Mouse (Mus musculus): ENCODE data around the gene Gtf2a1l.

Gtf2a1l gene

GRCm38 (mm10) chr17:88636587-88636986 is 31.9 kb upstream of the Gtf2a1l start:
- Histone ChIP-seq H3K36me3 (ENCODE audit: control insufficient read depth, insufficient read depth, low read length, poor library complexity, severe bottlenecking) (no peaks in the 10 kb centered on the region), H3K27me3 (ENCODE audit: control insufficient read depth, insufficient read depth, low read length, poor library complexity, severe bottlenecking) (no peaks in the 10 kb centered on the region)
- DNase-seq (ENCODE audit: low read depth, low spot score) = no peak

- peak; percentile 75 for DNase-seq (ENCODE audit: low read depth, low spot score)
- no peaks in the 10 kb centered on the region for H3K36me3 ChIP-seq (ENCODE audit: control insufficient read depth, insufficient read depth, low read length, poor library complexity, severe bottlenecking)
- no peaks in the 10 kb centered on the region for H3K27me3 ChIP-seq (ENCODE audit: control insufficient read depth, insufficient read depth, low read length, poor library complexity, severe bottlenecking)
These were observed 27.4 kb upstream of the Gtf2a1l start for GRCm38 (mm10) chr17:88641012-88641411.

GRCm38 (mm10) chr17:88641836-88642235 is 26.6 kb upstream of the Gtf2a1l start:
- H3K36me3 ChIP-seq (ENCODE audit: control insufficient read depth, insufficient read depth, low read length, poor library complexity, severe bottlenecking) = no peaks in the 10 kb centered on the region
- DNase-seq (ENCODE audit: low read depth, low spot score) = no peak
- H3K27me3 ChIP-seq (ENCODE audit: control insufficient read depth, insufficient read depth, low read length, poor library complexity, severe bottlenecking) = no peaks in the 10 kb centered on the region

GRCm38 (mm10) chr17:88644876-88645275 is 23.6 kb upstream of the Gtf2a1l start:
- DNase-seq (ENCODE audit: low read depth, low spot score) = no peak
- Histone ChIP-seq H3K27me3 (ENCODE audit: control insufficient read depth, insufficient read depth, low read length, poor library complexity, severe bottlenecking) (no peaks in the 10 kb centered on the region), H3K36me3 (ENCODE audit: control insufficient read depth, insufficient read depth, low read length, poor library complexity, severe bottlenecking) (no peaks in the 10 kb centered on the region)

GRCm38 (mm10) chr17:88645299-88645698 is 23.2 kb upstream of the Gtf2a1l start:
- no peaks in the 10 kb centered on the region for H3K36me3 ChIP-seq (ENCODE audit: control insufficient read depth, insufficient read depth, low read length, poor library complexity, severe bottlenecking)
- no peaks in the 10 kb centered on the region for H3K27me3 ChIP-seq (ENCODE audit: control insufficient read depth, insufficient read depth, low read length, poor library complexity, severe bottlenecking)
- no peak for DNase-seq (ENCODE audit: low read depth, low spot score)

GRCm38 (mm10) chr17:88647149-88647548 is 21.3 kb upstream of the Gtf2a1l start:
- DNase-seq (ENCODE audit: low read depth, low spot score) = no peak
- H3K27me3 ChIP-seq (ENCODE audit: control insufficient read depth, insufficient read depth, low read length, poor library complexity, severe bottlenecking) = no peaks in the 10 kb centered on the region
- H3K36me3 ChIP-seq (ENCODE audit: control insufficient read depth, insufficient read depth, low read length, poor library complexity, severe bottlenecking) = no peaks in the 10 kb centered on the region

GRCm38 (mm10) chr17:88652010-88652409 is 16.4 kb upstream of the Gtf2a1l start:
- DNase-seq (ENCODE audit: low read depth, low spot score) = peak; percentile 73
- no peaks in the 10 kb centered on the region for H3K36me3 ChIP-seq (ENCODE audit: control insufficient read depth, insufficient read depth, low read length, poor library complexity, severe bottlenecking)

GRCm38 (mm10) chr17:88652702-88653374 is 15.6 kb upstream of the Gtf2a1l start:
- Histone ChIP-seq H3K27me3 (ENCODE audit: control insufficient read depth, insufficient read depth, low read length, poor library complexity, severe bottlenecking) (no peaks in the 10 kb centered on the region), H3K36me3 (ENCODE audit: control insufficient read depth, insufficient read depth, low read length, poor library complexity, severe bottlenecking) (no peaks in the 10 kb centered on the region)
- peak; percentile 79 for DNase-seq (ENCODE audit: low read depth, low spot score)

More at GRCm38 (mm10) chr17:88652010-88652409, 16.4 kb upstream of the Gtf2a1l start:
- no peaks in the 10 kb centered on the region for H3K27me3 ChIP-seq (ENCODE audit: control insufficient read depth, insufficient read depth, low read length, poor library complexity, severe bottlenecking)

GRCm38 (mm10) chr17:88653375-88653769 is 15.1 kb upstream of the Gtf2a1l start:
- H3K36me3 ChIP-seq (ENCODE audit: control insufficient read depth, insufficient read depth, low read length, poor library complexity, severe bottlenecking) = no peaks in the 10 kb centered on the region
- no peaks in the 10 kb centered on the region for H3K27me3 ChIP-seq (ENCODE audit: control insufficient read depth, insufficient read depth, low read length, poor library complexity, severe bottlenecking)
- DNase-seq (ENCODE audit: low read depth, low spot score) = no peak

- Histone ChIP-seq H3K27me3 (ENCODE audit: control insufficient read depth, insufficient read depth, low read length, poor library complexity, severe bottlenecking) (no peaks in the 10 kb centered on the region), H3K36me3 (ENCODE audit: control insufficient read depth, insufficient read depth, low read length, poor library complexity, severe bottlenecking) (no peaks in the 10 kb centered on the region)
- no peak for DNase-seq (ENCODE audit: low read depth, low spot score)
These were observed 9.9 kb upstream of the Gtf2a1l start for GRCm38 (mm10) chr17:88658510-88658909.

- Histone ChIP-seq H3K36me3 (ENCODE audit: control insufficient read depth, insufficient read depth, low read length, poor library complexity, severe bottlenecking) (no peaks in the 10 kb centered on the region), H3K27me3 (ENCODE audit: control insufficient read depth, insufficient read depth, low read length, poor library complexity, severe bottlenecking) (no peaks in the 10 kb centered on the region)
- peak; percentile 19 for DNase-seq (ENCODE audit: low read depth, low spot score)
These were observed 2.4 kb upstream of the Gtf2a1l start for GRCm38 (mm10) chr17:88666076-88666475.

- DNase-seq (ENCODE audit: low read depth, low spot score) = no peak
- H3K27me3 ChIP-seq (ENCODE audit: control insufficient read depth, insufficient read depth, low read length, poor library complexity, severe bottlenecking) = no peaks in the 10 kb centered on the region
- H3K36me3 ChIP-seq (ENCODE audit: control insufficient read depth, insufficient read depth, low read length, poor library complexity, severe bottlenecking) = no peaks in the 10 kb centered on the region
These were observed 1.5 kb downstream of the Gtf2a1l start for GRCm38 (mm10) chr17:88669921-88670320.

- DNase-seq (ENCODE audit: low read depth, low spot score) = no peak
- Histone ChIP-seq H3K36me3 (ENCODE audit: control insufficient read depth, insufficient read depth, low read length, poor library complexity, severe bottlenecking) (no peaks in the 10 kb centered on the region), H3K27me3 (ENCODE audit: control insufficient read depth, insufficient read depth, low read length, poor library complexity, severe bottlenecking) (no peaks in the 10 kb centered on the region)
These were observed 2.3 kb downstream of the Gtf2a1l start for GRCm38 (mm10) chr17:88670800-88671199.

- H3K27me3 ChIP-seq (ENCODE audit: control insufficient read depth, insufficient read depth, low read length, poor library complexity, severe bottlenecking) = no peaks in the 10 kb centered on the region
- DNase-seq (ENCODE audit: low read depth, low spot score) = no peak
These were observed 7.2 kb downstream of the Gtf2a1l start for GRCm38 (mm10) chr17:88675310-88676309.

GRCm38 (mm10) chr17:88688226-88688625 is 19.8 kb downstream of the Gtf2a1l start:
- no peak for DNase-seq (ENCODE audit: low read depth, low spot score)
- no peaks in the 10 kb centered on the region for H3K27me3 ChIP-seq (ENCODE audit: control insufficient read depth, insufficient read depth, low read length, poor library complexity, severe bottlenecking)
- H3K36me3 ChIP-seq (ENCODE audit: control insufficient read depth, insufficient read depth, low read length, poor library complexity, severe bottlenecking) = no peaks in the 10 kb centered on the region

More at GRCm38 (mm10) chr17:88675310-88676309, 7.2 kb downstream of the Gtf2a1l start:
- no peaks in the 10 kb centered on the region for H3K36me3 ChIP-seq (ENCODE audit: control insufficient read depth, insufficient read depth, low read length, poor library complexity, severe bottlenecking)
